Mouse (Mus musculus) heart, embryonic 12.5 days (tissue): ENCODE results near the gene Pafah1b1. TPM values are rescaled to one million over a fixed set of nuclear protein-coding genes. Genes with fewer than 3 reads are reported as not detected.

ENCODE experiments used
- ATAC-seq: fragments of 200-750 bp; cut with Nextera tagmentation; 2 replicates; pipeline ENCODE4 v1.8.0; 2017; ENCODE audit warnings: moderate TSS enrichment, moderate library complexity; ENCODE audit not compliant: insufficient number of reproducible peaks, low FRiP score
- H3K27ac ChIP-seq: fragments of 300-500 bp; sonication (generic); 2 replicates; pipeline ENCODE4 v1.5.1; 2016; ENCODE audit warnings: mild to moderate bottlenecking, moderate library complexity; ENCODE audit not compliant: poor library complexity, severe bottlenecking
- H3K27me3 ChIP-seq: fragments of 300-500 bp; sonication (generic); replicated peaks from 2 replicates; pipeline ENCODE4 v1.6.1; 2016; ENCODE audit warnings: mild to moderate bottlenecking, moderate library complexity
- H3K36me3 ChIP-seq: fragments of 300-500 bp; sonication (generic); 2 replicates; pipeline ENCODE4 v1.6.1; 2016; ENCODE audit warnings: mild to moderate bottlenecking, moderate library complexity
- H3K4me1 ChIP-seq: fragments of 300-500 bp; sonication (generic); replicated peaks from 2 replicates; pipeline ENCODE4 v1.6.1; 2016; ENCODE audit warnings: mild to moderate bottlenecking
- H3K4me2 ChIP-seq: fragments of 300-500 bp; sonication (generic); 2 replicates; pipeline ENCODE4 v1.6.1; 2016; ENCODE audit warnings: mild to moderate bottlenecking, moderate library complexity
- H3K4me3 ChIP-seq: fragments of 300-500 bp; sonication (generic); 2 replicates; pipeline ENCODE4 v1.5.1; 2016; ENCODE audit warnings: mild to moderate bottlenecking
- H3K9ac ChIP-seq: fragments of 300-500 bp; sonication (generic); 2 replicates; pipeline ENCODE4 v1.6.1; 2016; ENCODE audit warnings: mild to moderate bottlenecking, moderate library complexity
- H3K9me3 ChIP-seq: fragments of 300-500 bp; sonication (generic); replicated peaks from 2 replicates; pipeline ENCODE4 v1.6.1; 2016; ENCODE audit warnings: mild to moderate bottlenecking, moderate library complexity
- WGBS: fragments of 180-500 bp; shearing (Covaris S2); methylation state at CpG from one replicate; pipeline ENCODE4 v1.1.7; 2016; 5-methylcytosine and 5-hydroxymethylcytosine counted together
- polyA plus RNA-seq: library from polyadenylated mRNA; unstranded; fragments of >200 nt; fragmentation: Nextera tagmentation; extraction: Ambion mirVana; gene quantifications from 2 replicates; pipeline ENCODE4 v1.2.1, GENCODE M21; 2016

The Pafah1b1 gene
- polyA plus RNA-seq, 1 experiment from 2014 or later = 63.4 TPM

DNA sequence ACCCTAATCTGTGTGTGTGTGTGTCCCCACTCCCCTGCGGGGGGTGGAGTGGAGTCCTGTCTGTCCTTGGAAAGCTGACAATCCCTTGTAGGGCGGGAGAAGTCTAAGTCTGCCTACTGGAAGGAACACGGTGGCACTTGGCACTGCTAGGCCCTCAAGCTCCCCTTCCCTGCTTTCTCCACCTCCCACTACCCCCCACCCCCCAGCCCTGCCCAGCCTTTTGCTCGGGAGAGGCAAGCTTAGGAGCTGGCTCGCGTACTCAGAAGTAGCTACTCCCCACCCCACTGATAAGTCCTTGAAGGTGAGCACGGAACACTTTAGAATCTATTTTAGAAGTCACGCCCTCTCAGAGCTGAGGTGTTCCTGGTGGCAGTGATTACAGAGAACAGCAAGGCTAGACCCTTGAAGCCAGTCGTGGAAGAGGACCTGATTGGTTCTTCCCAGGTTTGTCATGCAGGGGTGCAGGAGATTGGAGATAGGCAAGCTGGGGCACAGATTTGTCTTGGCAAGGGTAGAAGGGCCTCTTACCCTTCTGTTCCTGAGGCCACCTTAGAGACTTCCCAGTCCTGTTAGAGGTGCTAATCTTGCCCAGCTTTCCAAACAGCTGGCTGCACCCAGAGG is 85.6 kb downstream of the Pafah1b1 start:
- no peaks in the 10 kb centered on the region; the same call in 1 of the 2 replicates for H3K27me3 ChIP-seq
- H3K9me3 ChIP-seq = no peaks in the 10 kb centered on the region
- peak overlapping the region; percentile 83 for H3K4me3 ChIP-seq
- H3K36me3 ChIP-seq = no peaks in the 10 kb centered on the region
- peak; percentile 6; the same call in 1 of the 2 replicates for ATAC-seq
- H3K9ac ChIP-seq = peak overlapping the region; percentile 83
- H3K27ac ChIP-seq = peak overlapping the region; percentile 84
- peak overlapping the region; percentile 82 for H3K4me2 ChIP-seq
- WGBS = 10% methylated on average over 9 of the region's 9 CpGs
- peaks cover 28% of the 10 kb centered on the region for H3K4me1 ChIP-seq

DNA sequence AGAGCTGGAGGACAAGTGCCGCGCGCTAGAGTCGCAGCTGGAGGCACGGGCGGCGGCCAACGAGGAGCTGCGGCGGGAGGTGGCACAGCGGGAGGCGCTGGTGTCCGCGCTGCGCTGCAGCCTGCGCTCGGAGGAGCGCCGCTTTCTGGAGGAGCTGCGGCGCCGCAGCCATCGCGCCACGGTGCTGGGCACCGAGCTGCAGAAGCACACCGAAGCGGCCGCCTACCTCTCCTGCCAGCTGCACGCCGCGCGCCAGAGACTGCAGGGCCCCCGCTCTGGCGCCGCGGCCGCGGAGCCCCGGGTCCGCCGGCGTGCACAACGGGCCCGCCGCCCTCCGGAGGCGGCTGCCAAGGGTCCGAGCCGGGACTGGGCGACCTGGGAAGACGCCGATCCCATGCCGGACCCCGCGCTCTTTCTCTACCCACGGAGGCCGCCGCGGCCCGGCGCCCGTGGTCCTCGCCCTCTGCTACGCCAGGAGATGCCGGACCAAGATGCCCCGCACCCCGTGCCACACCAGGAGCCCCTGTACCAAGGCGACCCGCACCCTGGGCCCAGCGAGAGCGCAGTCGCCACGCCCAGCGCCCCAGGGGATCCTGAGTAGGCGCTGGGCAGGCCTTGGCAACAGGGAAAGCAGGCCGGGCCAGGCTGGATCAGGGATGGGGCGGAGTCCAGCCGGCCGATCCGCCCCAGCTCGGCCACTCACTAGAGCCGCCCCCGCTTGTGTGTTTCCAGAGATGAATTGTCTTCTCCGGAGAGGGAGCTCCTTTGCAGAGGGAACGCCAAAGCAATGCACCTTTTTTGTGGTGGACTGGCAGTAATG is 86.3 kb downstream of the Pafah1b1 start:
- peak; percentile 88 for ATAC-seq
- Histone ChIP-seq H3K4me1 (peaks cover 28% of the 10 kb centered on the region), H3K36me3 (no peaks in the 10 kb centered on the region), H3K9me3 (no peaks in the 10 kb centered on the region), H3K27me3 (no peaks in the 10 kb centered on the region; the same call in 1 of the 2 replicates), H3K4me2 (peak overlapping the region; percentile 82), H3K27ac (peak overlapping the region; percentile 84), H3K4me3 (peak overlapping the region; percentile 83), H3K9ac (peak overlapping the region; percentile 83)
- under 1% methylated on average over 86 of the region's 86 CpGs for WGBS

DNA sequence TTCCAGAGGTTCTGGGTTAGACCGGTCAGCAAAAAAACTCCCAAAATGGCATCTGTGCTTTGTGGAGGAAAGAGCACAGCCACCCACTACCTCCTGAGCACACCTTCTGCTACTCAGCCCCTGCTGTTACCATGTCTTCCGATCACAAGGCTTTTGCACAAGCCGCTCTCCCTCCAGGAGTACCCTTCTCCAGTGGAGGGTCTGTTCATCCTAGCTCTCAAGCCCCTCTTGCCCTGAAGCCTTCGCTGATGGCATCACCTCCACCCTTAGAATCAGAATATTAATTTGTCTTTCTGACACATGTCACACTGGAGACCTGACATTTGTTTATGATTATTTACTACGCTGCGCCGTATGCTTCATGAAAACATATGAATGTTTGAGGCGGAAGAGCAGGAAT is 87.0 kb downstream of the Pafah1b1 start:
- ATAC-seq = no peak
- Histone ChIP-seq H3K9ac (peak overlapping the region; percentile 83), H3K9me3 (no peaks in the 10 kb centered on the region), H3K27ac (peak overlapping the region; percentile 84; the same call in 1 of the 2 replicates), H3K36me3 (no peaks in the 10 kb centered on the region), H3K4me3 (peak overlapping the region; percentile 83), H3K27me3 (no peaks in the 10 kb centered on the region; the same call in 1 of the 2 replicates), H3K4me2 (peak overlapping the region; percentile 82), H3K4me1 (peaks cover 28% of the 10 kb centered on the region)
- 25% methylated on average over 8 of the region's 8 CpGs for WGBS

DNA sequence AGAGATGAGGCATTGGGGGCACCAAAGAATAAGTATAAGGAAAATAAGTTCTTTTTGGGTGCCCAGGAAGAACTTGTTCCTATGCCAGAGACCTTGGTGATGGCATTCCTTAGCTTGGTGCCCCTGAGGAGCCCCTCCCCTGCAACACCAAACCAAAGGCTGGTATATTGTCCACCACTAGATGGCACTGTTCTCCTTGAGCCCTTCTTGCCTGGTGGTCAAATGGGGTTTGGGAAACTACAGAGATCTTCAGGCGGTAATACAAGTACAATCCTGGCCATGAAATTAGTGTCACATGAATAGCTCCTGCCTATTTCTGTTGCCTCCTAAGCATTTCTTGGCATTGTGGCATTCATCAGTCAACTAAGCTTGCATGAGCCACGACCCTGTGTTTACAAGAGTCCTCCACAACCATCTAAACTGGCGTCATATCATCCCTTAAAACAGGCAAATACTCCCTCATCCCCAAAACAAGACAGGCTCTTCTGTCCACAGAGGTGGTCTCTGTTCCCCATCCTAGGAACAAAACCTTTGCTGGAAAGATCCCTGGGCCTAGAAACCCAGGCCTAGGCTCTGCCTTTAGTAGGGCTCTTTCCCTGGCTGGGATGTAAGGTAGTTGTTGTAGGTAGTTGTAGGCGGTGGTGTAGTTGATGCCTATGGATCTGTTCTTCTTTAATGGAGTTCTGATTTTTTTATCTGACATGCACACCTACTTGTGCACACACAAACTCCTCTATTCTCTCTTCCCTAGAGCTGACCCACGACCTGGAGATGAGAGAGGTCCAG is 89.8 kb downstream of the Pafah1b1 start:
- H3K9me3 ChIP-seq = no peaks in the 10 kb centered on the region
- ATAC-seq = no peak
- H3K9ac ChIP-seq = no peak overlapping the region
- 67% methylated on average over 5 of the region's 5 CpGs for WGBS
- no peak overlapping the region for H3K4me3 ChIP-seq
- H3K27me3 ChIP-seq = no peaks in the 10 kb centered on the region
- H3K4me2 ChIP-seq = no peak overlapping the region
- H3K36me3 ChIP-seq = no peaks in the 10 kb centered on the region
- no peak overlapping the region for H3K27ac ChIP-seq
- H3K4me1 ChIP-seq = peaks cover 19% of the 10 kb centered on the region

DNA sequence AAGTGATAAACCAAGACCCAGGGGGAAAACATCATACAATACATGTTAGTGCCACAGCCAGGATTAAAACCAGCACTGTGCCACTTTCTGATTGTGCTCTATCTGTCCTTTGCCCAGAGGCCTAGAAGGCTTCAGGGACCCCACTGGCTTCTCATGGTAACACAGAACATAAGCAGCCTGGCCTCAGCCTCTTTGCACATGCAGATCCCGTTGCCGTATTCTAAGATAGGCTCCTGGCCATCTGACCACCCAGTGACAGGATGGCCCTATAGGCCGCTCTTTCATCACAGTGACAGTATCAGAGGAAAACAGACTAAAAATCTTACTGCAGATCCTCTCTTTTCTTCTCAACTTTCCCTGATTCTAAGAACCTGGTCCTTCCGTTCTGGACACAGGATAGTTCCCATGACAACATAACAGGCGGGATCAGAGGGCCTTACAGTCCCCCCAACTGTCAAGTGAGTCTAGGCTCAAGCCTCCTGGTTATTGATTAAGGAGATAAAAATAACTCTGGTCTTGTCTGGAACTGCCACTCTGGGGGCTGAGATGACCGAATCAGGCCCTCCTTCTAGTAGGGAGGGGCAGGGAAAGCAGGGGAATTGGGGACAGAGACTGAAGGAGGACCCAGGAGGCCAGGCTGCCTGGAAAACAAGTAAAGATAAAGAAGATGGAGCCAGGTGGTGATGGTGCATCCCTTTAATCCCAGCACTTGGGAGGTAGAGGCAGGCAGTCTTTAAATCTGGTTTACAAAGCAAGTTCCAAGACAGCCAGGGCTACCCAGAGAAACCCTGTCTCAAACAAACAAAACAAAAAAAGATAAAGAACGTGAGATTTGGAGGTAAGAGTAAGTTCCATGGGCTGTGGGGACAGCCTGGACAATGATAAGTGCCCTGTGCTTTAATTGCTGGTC is 92.3 kb downstream of the Pafah1b1 start:
- H3K4me1 ChIP-seq = peaks cover 1% of the 10 kb centered on the region; the same call in 1 of the 2 replicates
- H3K9me3 ChIP-seq = no peaks in the 10 kb centered on the region
- H3K4me2 ChIP-seq = no peak overlapping the region
- no peaks in the 10 kb centered on the region for H3K27me3 ChIP-seq
- H3K36me3 ChIP-seq = no peaks in the 10 kb centered on the region
- H3K27ac ChIP-seq = no peak overlapping the region
- 53% methylated on average over 7 of the region's 7 CpGs for WGBS
- no peak overlapping the region for H3K9ac ChIP-seq
- no peak overlapping the region for H3K4me3 ChIP-seq
- no peak for ATAC-seq

DNA sequence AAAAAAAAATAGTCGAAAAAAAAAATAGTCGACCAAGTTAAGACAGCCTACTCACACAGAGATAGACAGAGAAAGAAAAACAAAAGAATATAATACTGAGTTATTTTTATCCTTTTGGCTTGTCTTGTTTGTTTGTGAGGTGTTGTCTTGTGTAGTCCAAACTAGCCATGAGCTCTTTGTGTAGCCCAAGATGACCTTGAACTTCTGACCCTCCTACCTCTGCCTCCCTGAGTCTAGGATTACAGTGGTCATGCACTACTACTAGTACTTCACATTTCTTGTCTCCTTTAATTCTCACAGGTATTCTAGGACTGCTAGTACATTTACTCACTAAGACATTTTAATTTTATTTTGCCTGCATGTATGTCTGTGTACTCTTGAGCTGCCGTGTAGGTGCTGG is 97.0 kb downstream of the Pafah1b1 start:
- ATAC-seq = no peak
- no peaks in the 10 kb centered on the region for H3K36me3 ChIP-seq
- H3K27ac ChIP-seq = no peak overlapping the region
- H3K4me1 ChIP-seq = peaks cover 7% of the 10 kb centered on the region
- no peaks in the 10 kb centered on the region for H3K9me3 ChIP-seq
- no peak overlapping the region for H3K4me3 ChIP-seq
- peaks cover under 1% of the 10 kb centered on the region; the same call in 1 of the 2 replicates for H3K27me3 ChIP-seq
- no peak overlapping the region for H3K4me2 ChIP-seq
- 77% methylated on average over 3 of the region's 3 CpGs for WGBS
- no peak overlapping the region for H3K9ac ChIP-seq

DNA sequence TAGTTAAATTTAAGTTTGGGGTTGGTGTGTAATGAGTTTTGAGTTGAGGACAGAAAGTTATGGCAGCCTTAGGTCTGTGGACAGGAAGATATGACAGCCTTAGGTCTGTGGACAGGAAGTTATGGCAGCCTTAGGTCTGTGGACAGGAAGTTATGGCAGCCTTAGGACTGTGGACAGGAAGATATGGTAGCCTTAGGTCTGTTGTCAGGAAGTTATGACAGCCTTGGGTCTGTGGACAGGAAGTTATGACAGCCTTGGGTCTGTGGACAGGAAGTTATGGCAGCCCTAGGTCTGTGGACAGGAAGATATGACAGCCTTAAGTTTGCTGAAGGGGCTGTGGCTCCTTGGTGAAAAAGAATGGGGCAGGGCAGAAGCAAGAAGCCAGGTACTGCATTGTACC is 99.1 kb downstream of the Pafah1b1 start:
- Histone ChIP-seq H3K27ac (no peak overlapping the region), H3K4me2 (no peak overlapping the region), H3K36me3 (no peaks in the 10 kb centered on the region), H3K27me3 (peaks cover 21% of the 10 kb centered on the region), H3K9me3 (no peaks in the 10 kb centered on the region), H3K4me3 (no peak overlapping the region), H3K9ac (no peak overlapping the region), H3K4me1 (peaks cover 7% of the 10 kb centered on the region)
- ATAC-seq = no peak

Other genes with a start within 250 kb of the Pafah1b1 start
- 9.1 and 9.3 TPM in 2 replicates for gene Rap1gap2, start 113.8 kb downstream of the Pafah1b1 start, polyA plus RNA-seq
- gene Ccdc92b, start 105.1 kb downstream of the Pafah1b1 start, polyA plus RNA-seq = 3.5 and 4.0 TPM in 2 replicates
- gene Cluh, start 75.2 kb downstream of the Pafah1b1 start, polyA plus RNA-seq = 70.0 and 71.3 TPM in 2 replicates
- gene Mettl16, start 46.2 kb upstream of the Pafah1b1 start, polyA plus RNA-seq = 34.6 and 37.0 TPM in 2 replicates
- gene Mnt, start 106.2 kb upstream of the Pafah1b1 start, polyA plus RNA-seq = 4.0 and 4.8 TPM in 2 replicates
- 6.5 and 6.6 TPM in 2 replicates for gene Sgsm2, start 172.4 kb upstream of the Pafah1b1 start, polyA plus RNA-seq
- 31.6 and 33.5 TPM in 2 replicates for gene Tsr1, start 173.4 kb upstream of the Pafah1b1 start, polyA plus RNA-seq
- 13.4 and 14.7 TPM in 2 replicates for gene Smg6, start 201.2 kb upstream of the Pafah1b1 start, polyA plus RNA-seq
- 21.1 and 21.5 TPM in 2 replicates for gene Srr, start 201.3 kb upstream of the Pafah1b1 start, polyA plus RNA-seq